Mouse (Mus musculus) mature B cell (primary cell): Measurements from ENCODE around the gene Hectd3.

Experiments used
- in situ Hi-C: fragments of 300-500 bp; cut with MboI; formaldehyde crosslinking; loops from 2 replicates; pipeline ENCODE4 v1.14.3; 2019

Hectd3 gene

DNA sequence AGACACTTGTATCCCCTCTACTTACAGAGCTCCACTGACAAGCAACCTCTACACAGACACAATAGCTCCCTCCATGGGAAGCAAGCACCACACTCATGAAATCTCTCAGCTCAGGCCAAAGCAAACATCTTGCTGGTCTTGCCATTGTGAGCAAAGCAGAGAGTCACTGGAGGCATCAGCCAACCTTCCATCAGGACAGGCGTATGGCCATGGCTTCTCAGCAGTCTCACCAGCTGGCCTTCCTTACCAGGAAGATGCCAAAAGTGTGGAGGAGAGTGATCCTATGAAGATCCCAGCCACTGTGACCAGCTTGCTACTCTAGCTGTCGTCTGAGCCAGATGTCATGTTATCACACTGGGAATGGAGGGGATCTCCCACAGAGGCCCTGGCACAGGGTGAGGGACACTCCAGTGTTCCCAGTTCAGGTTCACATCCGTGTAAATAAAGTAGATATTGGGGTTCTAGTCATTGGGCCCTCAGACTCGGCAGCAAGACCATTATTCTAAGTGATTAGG is 19.8 kb downstream of the Hectd3 start:
- in situ Hi-C loops: no loop called here

DNA sequence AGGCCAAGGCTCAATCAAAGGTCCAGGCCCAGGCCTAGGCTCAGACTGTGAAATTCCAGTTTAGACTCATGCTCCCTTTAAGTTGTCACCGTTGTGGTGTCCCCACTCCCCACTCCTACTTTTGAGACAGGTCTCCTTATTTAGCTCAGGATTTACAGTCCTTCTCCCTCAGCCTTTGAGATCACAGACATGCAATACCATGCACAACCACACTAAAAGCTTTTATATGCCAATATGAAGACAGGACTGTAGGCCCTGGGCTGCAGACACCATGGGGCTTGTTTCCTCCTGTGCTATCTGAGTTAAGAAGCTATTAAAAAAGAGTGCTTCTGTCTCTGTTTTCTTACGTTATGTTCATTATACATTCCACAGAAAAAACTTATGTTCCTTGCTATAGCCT is 22.6 kb downstream of the Hectd3 start:
- in situ Hi-C loops: no loop called here

DNA sequence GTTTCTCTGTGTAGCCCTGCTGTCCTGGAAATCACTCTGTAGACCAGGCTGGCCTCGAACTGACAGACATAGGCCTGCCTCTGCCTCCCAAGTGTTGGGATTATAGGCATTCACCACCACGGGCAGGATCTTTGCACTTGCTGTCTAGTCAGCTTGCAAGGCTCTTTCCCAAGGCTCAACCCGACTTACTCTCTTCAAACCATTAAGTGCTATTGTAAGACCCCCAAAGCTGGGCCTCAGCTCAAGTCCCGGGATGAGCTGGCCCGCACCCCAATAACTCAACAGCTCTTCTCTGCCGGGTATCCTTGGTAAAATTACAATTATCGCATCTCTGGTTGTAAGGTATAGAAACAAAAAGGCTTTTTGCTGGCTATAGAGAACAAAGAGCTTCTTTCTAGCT is 23.2 kb downstream of the Hectd3 start:
- in situ Hi-C loops: no loop called here

DNA sequence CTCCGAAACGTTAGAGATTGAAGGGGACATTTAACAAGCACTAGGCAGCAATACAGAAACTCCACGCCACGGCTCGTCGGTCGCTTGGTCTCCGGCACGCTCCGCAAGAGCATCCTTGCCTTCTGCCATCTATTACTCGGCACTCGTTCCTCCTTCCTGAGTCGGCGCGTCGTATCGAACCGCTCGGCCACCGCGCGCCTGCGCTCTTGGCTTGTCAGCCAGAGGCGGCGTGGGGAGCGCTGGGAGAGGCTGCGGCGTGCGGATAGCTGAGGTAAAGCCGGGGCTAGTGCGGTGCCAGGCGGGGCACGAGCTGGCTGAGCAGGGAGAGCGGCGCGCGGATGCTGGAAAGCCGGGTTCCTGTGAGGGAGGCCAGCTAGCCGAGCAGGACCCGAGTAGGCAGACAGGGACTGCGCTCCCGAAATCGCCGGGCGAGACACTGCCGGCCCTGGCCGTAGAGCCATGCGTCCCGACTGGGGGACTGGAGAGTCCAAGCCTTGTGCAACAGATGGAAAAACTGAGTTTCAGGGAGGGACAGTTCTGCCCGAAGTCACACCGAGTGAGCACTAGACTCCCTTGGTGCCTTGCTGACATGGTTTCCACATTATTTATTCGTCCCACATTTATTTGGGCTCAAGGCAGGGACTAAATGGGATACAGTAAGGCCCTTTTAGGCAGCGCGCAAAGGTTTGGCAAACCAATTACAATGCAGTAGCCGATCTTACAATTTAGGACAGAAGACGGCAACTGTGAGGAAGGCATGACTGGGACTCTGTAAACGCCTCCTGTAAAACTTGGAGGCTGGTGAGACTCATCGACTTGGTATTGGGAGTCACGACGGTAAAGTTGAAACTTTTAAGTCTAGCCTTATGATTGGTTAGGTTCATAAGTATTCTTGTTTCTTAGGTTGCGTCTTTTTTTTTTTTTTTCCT is 24.4 kb downstream of the Hectd3 start, which contains the start of gene Eif2b3:
Gene Eif2b3, plus strand, starts transcription at position 197 of the 929 bp plus-strand sequence.
- in situ Hi-C loops: no loop called here

DNA sequence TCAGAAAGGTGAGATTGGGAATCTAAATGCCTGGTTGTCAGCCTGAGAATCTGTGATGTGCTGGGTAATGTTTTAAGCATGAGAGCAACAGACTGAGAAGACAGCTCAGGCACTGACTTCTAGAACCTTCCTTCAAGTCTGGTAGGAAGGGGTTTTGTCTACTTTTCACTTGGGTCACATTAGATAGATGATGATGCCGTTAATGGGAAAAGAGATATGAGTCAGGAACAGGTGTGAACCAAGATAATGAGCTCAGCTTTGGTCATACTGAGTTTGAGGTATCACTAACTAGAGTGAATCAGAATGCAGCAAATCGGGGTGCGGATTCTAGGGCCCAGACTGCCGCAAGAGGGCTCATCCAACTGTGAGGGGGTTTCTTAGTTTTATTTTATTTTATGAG is 28.4 kb downstream of the Hectd3 start:
- in situ Hi-C loops: no loop called here

DNA sequence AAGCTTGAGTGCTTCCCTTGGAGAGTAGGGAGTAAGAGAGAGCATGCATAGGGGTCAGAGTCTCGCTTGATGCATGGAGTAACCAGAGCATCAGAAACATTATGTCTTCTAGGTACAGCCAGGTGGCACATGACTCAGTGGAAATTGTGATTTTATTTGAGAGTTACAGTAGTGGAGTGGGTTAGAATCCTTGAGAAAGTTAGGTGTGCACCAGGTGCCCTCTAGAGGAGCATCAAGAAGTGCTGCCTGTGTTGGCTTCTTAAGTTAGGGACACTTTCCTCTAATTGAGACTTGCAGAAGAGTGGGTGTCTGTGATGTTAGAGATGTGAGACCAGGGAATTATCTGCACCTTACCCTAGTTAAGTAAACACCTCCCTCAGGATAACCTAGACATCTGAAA is 36.0 kb downstream of the Hectd3 start:
- in situ Hi-C loops: no loop called here

DNA sequence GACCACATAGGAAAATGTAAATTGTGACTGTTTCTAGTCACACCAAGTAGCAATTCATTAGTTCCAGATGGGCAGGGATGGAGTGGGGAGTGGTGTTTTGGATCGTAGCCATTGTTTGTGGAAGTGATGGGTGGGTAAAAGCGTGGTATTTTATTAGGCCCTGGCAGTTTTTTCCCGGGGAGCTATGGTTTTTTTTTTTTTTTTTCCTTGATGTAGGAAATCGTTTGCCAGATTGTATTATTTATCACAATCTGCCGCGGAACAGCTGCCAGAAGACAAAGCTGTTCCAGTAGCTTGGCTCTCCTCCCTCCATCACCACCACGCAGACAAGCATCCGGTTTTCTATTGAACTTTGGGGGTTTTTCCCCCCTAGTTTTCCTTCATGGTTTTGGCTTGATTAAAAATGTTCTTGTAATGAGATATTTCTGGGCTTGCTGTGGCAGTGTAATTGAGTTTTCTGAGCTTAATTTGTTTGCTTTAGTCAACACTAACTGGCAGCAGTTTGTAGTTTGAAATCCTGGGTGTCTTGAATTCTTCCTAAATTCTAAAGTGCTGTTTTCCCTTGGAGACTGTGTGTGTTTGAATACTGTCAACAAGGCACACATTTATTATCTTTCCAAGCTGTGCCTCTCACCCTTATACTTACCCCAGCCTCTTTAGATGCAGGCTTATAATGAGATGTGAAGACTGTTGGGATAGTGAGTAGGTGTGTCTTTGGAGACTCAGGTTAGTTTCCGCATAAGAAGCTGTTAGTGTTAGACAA is 45.0 kb downstream of the Hectd3 start:
- in situ Hi-C loops: no loop called here

DNA sequence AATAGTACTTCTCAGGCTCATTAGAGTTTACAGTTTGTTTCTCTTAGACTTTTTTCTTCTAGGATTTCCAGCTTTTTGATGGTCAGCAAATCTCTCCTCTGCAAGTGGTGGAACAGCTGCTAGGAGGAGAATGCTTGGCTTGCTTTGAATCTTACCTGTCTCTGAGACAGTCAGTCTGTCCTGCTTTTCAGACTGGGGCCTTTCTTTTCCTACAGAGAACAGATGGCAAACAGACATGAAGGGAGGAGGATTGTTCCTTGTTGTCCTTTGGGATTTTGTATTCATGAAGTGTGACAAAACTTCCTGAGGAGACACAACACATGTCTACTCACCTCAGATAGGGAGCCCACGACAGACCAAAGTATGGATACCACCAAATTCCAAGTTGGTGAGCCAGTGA is 45.7 kb downstream of the Hectd3 start:
- in situ Hi-C loops: no loop called here

DNA sequence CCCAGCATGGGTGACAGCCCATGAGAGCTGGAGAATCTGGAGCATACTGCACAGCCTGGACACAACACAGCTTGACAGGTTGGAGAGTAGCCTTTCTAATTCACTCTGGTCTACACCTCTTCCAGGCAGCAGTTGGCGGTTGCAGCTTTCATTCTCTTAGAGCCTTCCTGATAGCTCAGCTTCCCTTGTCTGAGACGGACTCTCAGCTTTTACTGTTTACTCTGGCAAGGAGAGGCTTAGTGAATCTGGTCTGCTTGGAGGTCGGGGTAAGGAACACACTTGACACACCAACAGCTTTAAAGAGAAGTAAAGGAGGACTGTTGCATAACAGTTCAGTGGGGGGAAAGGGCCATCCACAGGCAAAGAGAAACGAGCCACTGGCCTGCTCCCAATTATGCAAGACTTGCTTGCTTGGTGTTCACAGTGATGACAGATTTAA is 46.2 kb downstream of the Hectd3 start:
- in situ Hi-C loops: no loop called here

DNA sequence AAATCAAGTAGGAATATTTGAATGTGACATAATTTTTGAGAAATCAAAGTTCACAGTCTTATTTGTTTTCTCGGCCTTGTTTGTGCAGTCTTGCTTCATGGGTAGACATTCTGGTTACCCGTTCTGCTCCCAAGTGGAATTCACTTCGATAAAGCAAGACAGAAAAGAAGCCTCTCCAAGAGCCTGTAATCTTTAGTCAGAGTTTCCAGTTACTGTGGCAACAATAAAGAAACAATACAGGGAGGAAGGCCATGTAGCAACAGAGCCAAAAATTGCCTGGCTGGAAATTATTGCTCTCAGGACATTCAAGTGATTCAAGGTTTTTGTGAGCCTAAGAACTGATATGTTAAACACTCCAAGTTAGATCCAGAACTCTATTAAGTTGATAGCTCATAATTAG is 53.7 kb downstream of the Hectd3 start:
- in situ Hi-C loops: no loop called here

DNA sequence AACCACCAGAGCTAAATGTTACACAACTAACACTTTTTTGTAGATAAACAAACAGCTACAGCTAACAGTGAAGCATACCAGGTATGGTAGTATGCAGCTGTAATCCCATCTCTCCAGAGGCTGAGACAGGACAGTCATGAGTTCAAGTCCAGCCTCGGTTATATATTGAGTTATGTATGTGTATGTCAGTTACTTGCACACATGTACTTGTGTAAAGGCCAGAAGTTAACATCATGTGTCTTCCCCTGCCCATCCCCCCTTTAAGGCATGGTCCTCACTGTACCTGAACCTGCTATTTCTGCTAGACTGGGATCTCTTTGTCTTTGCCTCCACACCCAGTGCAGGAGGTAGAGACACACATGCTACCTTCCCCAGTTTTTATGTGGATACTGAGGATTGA is 54.4 kb downstream of the Hectd3 start:
- in situ Hi-C loops: no loop called here

DNA sequence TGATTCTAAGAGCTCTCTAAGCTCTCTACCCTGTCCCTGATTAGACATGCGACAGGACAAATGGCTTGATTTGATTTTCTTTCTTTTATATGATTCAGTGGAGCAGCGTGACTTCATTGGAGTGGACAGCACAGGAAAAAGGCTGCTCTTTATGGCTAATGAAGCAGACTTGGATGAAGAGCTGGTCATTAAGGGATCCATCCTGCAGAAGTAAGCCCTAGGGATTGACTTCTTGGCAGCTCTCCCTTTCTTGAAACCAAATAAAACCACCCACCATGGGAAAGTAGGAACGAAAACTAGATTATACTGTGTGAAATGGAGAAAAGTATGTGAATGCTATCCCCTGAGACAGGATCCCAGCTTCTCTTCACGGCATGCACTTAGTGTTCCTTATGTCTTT is 57.5 kb downstream of the Hectd3 start:
- in situ Hi-C loops: no loop called here

DNA sequence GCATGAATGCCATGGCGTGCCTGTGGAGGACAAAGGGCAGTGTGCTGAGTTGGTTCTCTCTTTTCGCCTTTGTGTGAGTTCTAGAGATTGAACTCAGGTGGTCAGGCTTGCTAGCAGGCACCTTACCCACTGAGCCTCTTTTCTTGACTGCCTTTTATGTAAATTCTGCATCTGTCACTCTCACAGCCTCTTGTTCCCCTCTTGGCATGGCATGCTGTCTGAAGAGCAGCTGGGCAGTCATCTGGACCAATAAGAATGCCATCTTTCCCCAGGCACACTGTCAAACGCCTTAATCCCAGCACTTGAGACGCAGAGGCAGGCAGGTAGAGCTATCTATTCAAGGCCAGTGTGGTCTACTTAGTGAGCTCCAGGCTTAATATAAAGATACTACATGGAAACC is 58.8 kb downstream of the Hectd3 start:
- in situ Hi-C loops: no loop called here
